Mouse (Mus musculus) ES-Bruce4 (cell line): ENCODE results near the gene Nrarp.

Source experiments
- CTCF ChIP-seq: IDR thresholded peaks from one replicate; pipeline ENCODE4 v1.8.1; 2011; ENCODE audit warnings: low read depth, low read length
- EP300 ChIP-seq: IDR thresholded peaks from 2 replicates; pipeline ENCODE4 v1.6.1; 2011; ENCODE audit warnings: low read depth, low read length; ENCODE audit not compliant: insufficient read depth
- POLR2A ChIP-seq: IDR thresholded peaks from one replicate; pipeline ENCODE4 v1.8.1; 2011; ENCODE audit warnings: low read length; ENCODE audit not compliant: insufficient read depth

GRCm38 (mm10) chr2:25131601-25132000 is 49.0 kb upstream of the Nrarp start:
- no peak for TF ChIP-seq CTCF
- TF ChIP-seq EP300: no peak
- TF ChIP-seq POLR2A: no peak
